In the genomic region with DNA sequence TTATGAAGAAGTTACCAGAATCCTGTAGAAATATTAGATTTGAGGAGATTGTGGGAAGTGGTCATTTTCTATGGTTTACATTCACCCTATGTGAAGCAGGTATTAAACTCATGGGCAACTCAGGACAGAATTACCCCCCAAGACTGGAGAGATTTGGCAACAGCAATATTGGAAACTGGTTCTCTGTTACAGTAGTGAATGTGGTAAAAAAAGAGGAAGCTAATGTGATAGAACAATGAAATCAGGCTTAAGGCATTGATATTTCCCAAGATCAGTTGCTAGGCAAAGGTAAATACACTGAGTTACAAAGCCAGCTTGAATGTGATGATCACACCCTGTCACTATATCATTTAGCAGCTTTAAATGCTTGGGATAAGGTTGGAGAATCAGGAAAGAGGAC, we compare ENCODE assay signal across 24 mouse cellular contexts. TPM values are rescaled to one million over a fixed set of nuclear protein-coding genes. Genes with fewer than 3 reads are reported as not detected.
DNase-seq lines count a peak whose midpoint lies in the region; ATAC-seq lines count a peak whose summit lies in the region.
"Had no signal": no experiment of that assay in that cellular context is flagged by ENCODE, and none has a peak within 500 bp of the region (broad histone marks: within the 10 kb centered on the region; RNA-seq: fewer than 3 reads in every experiment).

No protein-coding gene starts in this region.

- peak; percentile 26 for DNase-seq in lung, postnatal 25 days (ENCODE audit: low spot score)
- DNase-seq in lung, adult 18-20 months = no peak
- DNase-seq in cerebellum, adult 9-10 months = no peak
- no peak for DNase-seq in right cerebral cortex, postnatal 25 days
- DNase-seq: adrenal gland, adult 2 months; adrenal gland, postnatal 14 days; cerebellum, adult 11-12 months; cerebellum, adult 8-10 months; cerebellum, postnatal 14 days; embryo, embryonic 11 days; gastrocnemius, postnatal 10 days; gastrocnemius, postnatal 36 days; heart, adult 11 months had no signal

- ATAC-seq in common myeloid progenitor, adult 5-6 weeks (replicated peaks; ENCODE audit: low read depth, poor library complexity, severe bottlenecking) = peak; percentile 82
- ATAC-seq in megakaryocyte, adult 5-6 weeks (ENCODE audit: poor library complexity, severe bottlenecking) = peak; percentile 76
- ATAC-seq: CD4-positive, CD25-positive, alpha-beta regulatory T cell, adult 4 months; forebrain, embryonic 13.5 days; forebrain, embryonic 16.5 days; hindbrain, embryonic 16.5 days; intestine, embryonic 15.5 days had no signal

RNA-seq across cellular contexts. Expression of gene Doxl2, which starts 6.9 kb away (rescaled TPM):
- not detected in 2 replicates for total RNA-seq in common myeloid progenitor, adult 5-6 weeks (2017)
- total RNA-seq in megakaryocyte, adult 5-6 weeks (2015) = not detected in 2 replicates
- total RNA-seq in megakaryocyte, adult 5-6 weeks (2017) = not detected in 2 replicates
- total RNA-seq: adrenal gland, adult 2 months; adrenal gland, postnatal 14 days; gastrocnemius, adult 18-20 months; gastrocnemius, postnatal 10 days; gastrocnemius, postnatal 36 days; heart, adult 8-10 months; heart, postnatal 25 days; MEL had no signal

RNA-seq across cellular contexts. Expression of gene Svs1, which starts 18.8 kb away (rescaled TPM):
- not detected in 2 replicates for total RNA-seq in common myeloid progenitor, adult 5-6 weeks (2017)
- not detected in 2 replicates for total RNA-seq in megakaryocyte, adult 5-6 weeks (2015)
- total RNA-seq in megakaryocyte, adult 5-6 weeks (2017) = not detected in 2 replicates
- total RNA-seq: adrenal gland, adult 2 months; adrenal gland, postnatal 14 days; gastrocnemius, adult 18-20 months; gastrocnemius, postnatal 10 days; gastrocnemius, postnatal 36 days; heart, adult 8-10 months; heart, postnatal 25 days; MEL had no signal

RNA-seq across cellular contexts. Expression of gene 1600015I10Rik, which starts 38.2 kb away (rescaled TPM):
- not detected in 2 replicates for total RNA-seq in common myeloid progenitor, adult 5-6 weeks (2017)
- not detected in 2 replicates for total RNA-seq in megakaryocyte, adult 5-6 weeks (2015)
- not detected in 2 replicates for total RNA-seq in megakaryocyte, adult 5-6 weeks (2017)
- total RNA-seq: adrenal gland, adult 2 months; adrenal gland, postnatal 14 days; gastrocnemius, adult 18-20 months; gastrocnemius, postnatal 10 days; gastrocnemius, postnatal 36 days; heart, adult 8-10 months; heart, postnatal 25 days; MEL had no signal
